Mouse (Mus musculus): ENCODE data around the gene Tpp1.

DNA sequence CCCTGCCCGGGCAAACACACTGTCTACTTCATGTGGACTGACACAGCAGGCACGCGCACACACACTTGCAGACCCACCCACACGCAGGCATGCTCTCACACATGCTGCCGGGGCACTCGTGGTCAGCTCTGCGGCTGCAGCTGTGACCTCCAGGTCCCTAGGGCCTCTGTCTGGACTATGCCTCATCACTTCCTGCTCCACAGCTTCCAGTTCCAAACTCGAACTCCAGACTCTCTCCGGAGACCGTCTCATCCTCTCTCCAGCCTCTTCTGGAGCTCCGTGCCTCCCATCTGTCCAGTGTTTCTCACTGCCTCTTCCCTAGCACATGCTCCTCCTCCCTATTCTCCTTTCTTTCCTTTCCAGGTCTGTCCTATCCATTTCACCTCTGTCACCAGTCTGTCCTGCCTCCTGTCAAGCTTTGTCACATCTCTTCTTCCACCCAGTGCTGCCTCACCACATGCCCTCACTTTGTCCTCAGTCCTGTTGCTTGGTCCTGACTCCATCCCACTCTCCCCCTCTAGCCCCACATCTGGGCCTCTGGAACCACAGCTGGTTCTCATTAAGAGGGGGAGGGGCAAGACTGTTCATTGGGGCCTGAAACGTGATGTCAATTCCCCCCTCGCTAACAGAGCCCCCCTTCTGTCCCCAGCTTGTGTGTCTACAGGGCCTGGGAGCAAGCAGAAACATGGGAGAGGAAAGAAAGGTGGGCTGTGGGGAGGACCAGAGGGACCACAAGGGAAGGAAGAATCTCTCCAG is 25.9 kb upstream of the Tpp1 start:
- TF ChIP-seq CTCF (IDR thresholded peaks at IDR 0.05; ENCODE audit: low read depth) (no peak), EP300 (IDR thresholded peaks at IDR 0.05; ENCODE audit: low read depth) (no peak)

All from liver, postnatal 0 days (tissue).